Mouse (Mus musculus): Measurements from ENCODE around the gene Glis1.
"Not testable (repeated sequence)": the region's sequence is repeated elsewhere in the genome, so short reads cannot be mapped to it uniquely, and the experiment has no call there.

DNA sequence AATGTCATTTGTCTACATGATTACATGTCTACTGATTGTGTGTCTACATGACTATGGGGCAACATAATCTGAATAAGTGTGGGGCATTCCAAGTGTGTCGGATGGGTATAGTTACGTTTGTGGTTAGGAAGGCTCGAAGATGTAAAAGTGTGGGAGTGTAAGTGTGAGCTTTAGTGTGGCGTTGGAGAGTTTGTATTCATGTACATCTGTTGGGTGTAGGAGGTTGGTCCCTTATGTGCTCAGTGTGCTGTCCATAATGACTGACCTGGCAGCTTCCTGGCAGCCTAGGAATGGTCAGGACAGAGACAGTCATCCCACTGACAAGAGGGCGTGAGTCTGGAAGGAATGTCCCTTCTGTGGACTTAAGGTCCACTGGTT lies 164.2 kb downstream of the Glis1 start:
- TF ChIP-seq CTCF (IDR thresholded peaks at IDR 0.05; ENCODE audit: control insufficient read depth, insufficient read depth, insufficient read length); MAX (IDR thresholded peaks at IDR 0.05); USF1 (IDR thresholded peaks at IDR 0.05; ENCODE audit: low read depth); MYOG (IDR thresholded peaks at IDR 0.05; ENCODE audit: control insufficient read depth, extremely low read depth, insufficient read length): not testable (repeated sequence)
